Mouse (Mus musculus) embryonic facial prominence, embryonic 10.5 days (tissue): ENCODE data around the gene Mif. TPM values are rescaled to one million over a fixed set of nuclear protein-coding genes. Genes with fewer than 3 reads are reported as not detected.

Experiments
- polyA plus RNA-seq: library from polyadenylated mRNA; unstranded; fragments of >200 nt; fragmentation: Nextera tagmentation; extraction: Ambion mirVana; gene quantifications from 2 replicates; pipeline ENCODE4 v1.2.1, GENCODE M21; 2016

Gene Mif
- polyA plus RNA-seq, 1 experiment from 2014 or later, result 3,361 TPM

Other genes starting within 250 kb of the Mif start
- gene Susd2, start 216.2 kb downstream of the Mif start, polyA plus RNA-seq, result 1.6 and 1.8 TPM in 2 replicates
- 32.5 and 39.0 TPM in 2 replicates for gene Cabin1, start 95.9 kb downstream of the Mif start, polyA plus RNA-seq
- 93.8 and 103 TPM in 2 replicates for gene Ddt, start 86.8 kb downstream of the Mif start, polyA plus RNA-seq
- not detected in 2 replicates for gene Gm20441, start 79.3 kb downstream of the Mif start, polyA plus RNA-seq
- 2.4 and 4.3 TPM in 2 replicates for gene Gstt3, start 78.8 kb downstream of the Mif start, polyA plus RNA-seq
- 3.0 and 4.3 TPM in 2 replicates for gene Gstt1, start 61.7 kb downstream of the Mif start, polyA plus RNA-seq
- 0.21 TPM in 1 of 2 replicates, not detected in the other for gene Gstt4, start 37.7 kb downstream of the Mif start, polyA plus RNA-seq
- 6.8 and 8.5 TPM in 2 replicates for gene Gstt2, start 22.8 kb downstream of the Mif start, polyA plus RNA-seq
- 2.3 and 3.0 TPM in 2 replicates for gene Derl3, start 33.2 kb upstream of the Mif start, polyA plus RNA-seq
- gene Smarcb1, start 61.4 kb upstream of the Mif start, polyA plus RNA-seq, result 284 and 291 TPM in 2 replicates
- gene Chchd10, start 72.9 kb upstream of the Mif start, polyA plus RNA-seq, result 8.4 and 9.6 TPM in 2 replicates
- 36.7 and 46.4 TPM in 2 replicates for gene Mmp11, start 76.3 kb upstream of the Mif start, polyA plus RNA-seq
- 0.29 and 0.56 TPM in 2 replicates for gene Gm867, start 80.4 kb upstream of the Mif start, polyA plus RNA-seq
- 0.42 and 1.1 TPM in 2 replicates for gene Vpreb3, start 82.8 kb upstream of the Mif start, polyA plus RNA-seq
- 0.10 TPM in 1 of 2 replicates, not detected in the other for gene Gm5134, start 94.3 kb upstream of the Mif start, polyA plus RNA-seq
- gene Zfp280b, start 172.4 kb upstream of the Mif start, polyA plus RNA-seq, result 38.4 and 41.2 TPM in 2 replicates